Mouse (Mus musculus) heart, embryonic 11.5 days (tissue): Measurements from ENCODE around the gene Rif1. TPM values are rescaled to one million over a fixed set of nuclear protein-coding genes. Genes with fewer than 3 reads are reported as not detected.

Experiments
- ATAC-seq: fragments of 200-750 bp; cut with Nextera tagmentation; replicated peaks from 2 replicates; pipeline ENCODE4 v1.8.0; 2017; ENCODE audit warnings: moderate library complexity; ENCODE audit not compliant: insufficient number of reproducible peaks, low FRiP score, low TSS enrichment
- H3K27ac ChIP-seq: fragments of 300-500 bp; sonication (generic); 2 replicates; pipeline ENCODE4 v1.5.1; 2014; ENCODE audit warnings: mild to moderate bottlenecking, low read depth, low read length
- H3K27me3 ChIP-seq: fragments of 300-500 bp; sonication (generic); 2 replicates; pipeline ENCODE4 v1.6.1; 2014; ENCODE audit warnings: mild to moderate bottlenecking, low read length, mixed read lengths; ENCODE audit not compliant: control insufficient read depth, insufficient read depth
- H3K36me3 ChIP-seq: fragments of 300-500 bp; sonication (generic); 2 replicates; pipeline ENCODE4 v1.6.1; 2014; ENCODE audit warnings: mild to moderate bottlenecking, low read length, moderate library complexity, mixed read lengths; ENCODE audit not compliant: control insufficient read depth, insufficient read depth
- H3K4me1 ChIP-seq: fragments of 300-500 bp; sonication (generic); 2 replicates; pipeline ENCODE4 v1.6.1; 2014; ENCODE audit warnings: low read length; ENCODE audit not compliant: control insufficient read depth, insufficient read depth
- H3K4me2 ChIP-seq: fragments of 300-500 bp; sonication (generic); 2 replicates; pipeline ENCODE4 v1.6.1; 2014; ENCODE audit warnings: mild to moderate bottlenecking, moderate library complexity
- H3K4me3 ChIP-seq: fragments of 300-500 bp; sonication (generic); 2 replicates; pipeline ENCODE4 v1.5.1; 2014; ENCODE audit warnings: low read depth, low read length
- H3K9ac ChIP-seq: fragments of 300-500 bp; sonication (generic); 2 replicates; pipeline ENCODE4 v1.6.1; 2014; ENCODE audit warnings: mild to moderate bottlenecking, low read depth, low read length, moderate library complexity
- H3K9me3 ChIP-seq: fragments of 300-500 bp; sonication (generic); replicated peaks from 2 replicates; pipeline ENCODE4 v1.6.1; 2016; ENCODE audit warnings: low read length; ENCODE audit not compliant: control insufficient read depth
- WGBS: fragments of 180-500 bp; shearing (Covaris S2); extraction: QIAGEN DNeasy Blood & Tissue Kit; methylation state at CpG from one replicate; pipeline ENCODE4 v1.1.7; 2014; ENCODE audit not compliant: insufficient replicate concordance; 5-methylcytosine and 5-hydroxymethylcytosine counted together
- polyA plus RNA-seq: library from polyadenylated mRNA; unstranded; fragments of >200 nt; fragmentation: Nextera tagmentation; extraction: Ambion mirVana; gene quantifications from 2 replicates; pipeline ENCODE4 v1.2.1, GENCODE M21; 2014

Gene Rif1
- polyA plus RNA-seq, 1 experiment from 2014 or later: 29.8 TPM

GRCm38 (mm10) chr2:52055616-52056015, 17.0 kb upstream of the Rif1 start:
- no peaks in the 10 kb centered on the region for H3K36me3 ChIP-seq
- no peak overlapping the region for H3K4me3 ChIP-seq
- H3K27me3 ChIP-seq: no peaks in the 10 kb centered on the region
- peak overlapping the region; percentile 22; the same call in 1 of the 2 replicates for H3K27ac ChIP-seq
- no peak overlapping the region for H3K4me2 ChIP-seq
- WGBS: 18% methylated on average over 4 of the region's 4 CpGs
- H3K9ac ChIP-seq: no peak overlapping the region
- ATAC-seq: no peak
- peaks cover 3% of the 10 kb centered on the region; the same call in 1 of the 2 replicates for H3K4me1 ChIP-seq
- H3K9me3 ChIP-seq: no peaks in the 10 kb centered on the region

- Histone ChIP-seq H3K9ac (no peak overlapping the region), H3K27ac (no peak overlapping the region), H3K4me1 (peaks cover 3% of the 10 kb centered on the region; the same call in 1 of the 2 replicates), H3K4me2 (no peak overlapping the region), H3K4me3 (no peak overlapping the region), H3K27me3 (no peaks in the 10 kb centered on the region), H3K9me3 (no peaks in the 10 kb centered on the region), H3K36me3 (no peaks in the 10 kb centered on the region)
- ATAC-seq: no peak
- WGBS: 38% methylated on average over 1 of the region's 1 CpGs
Measured at GRCm38 (mm10) chr2:52057099-52057498, 15.5 kb upstream of the Rif1 start.

- H3K27ac ChIP-seq: no peak overlapping the region
Measured at GRCm38 (mm10) chr2:52057681-52058080, 15.0 kb upstream of the Rif1 start.

GRCm38 (mm10) chr2:52068641-52069040, 4.0 kb upstream of the Rif1 start:
- 0 out of 2 replicates have a peak, but pooled peaks cover 4% of the 10 kb centered on the region for H3K4me1 ChIP-seq
- ATAC-seq: no peak
- no peaks in the 10 kb centered on the region for H3K36me3 ChIP-seq
- no peak overlapping the region for H3K9ac ChIP-seq
- no peaks in the 10 kb centered on the region for H3K27me3 ChIP-seq
- H3K4me3 ChIP-seq: no peak overlapping the region
- H3K9me3 ChIP-seq: no peaks in the 10 kb centered on the region
- H3K27ac ChIP-seq: no peak overlapping the region
- H3K4me2 ChIP-seq: no peak overlapping the region
- 85% methylated on average over 1 of the region's 1 CpGs for WGBS

More at GRCm38 (mm10) chr2:52057681-52058080, 15.0 kb upstream of the Rif1 start:
- Histone ChIP-seq H3K9me3 (no peaks in the 10 kb centered on the region), H3K4me3 (no peak overlapping the region), H3K4me2 (no peak overlapping the region), H3K36me3 (no peaks in the 10 kb centered on the region), H3K27me3 (no peaks in the 10 kb centered on the region), H3K9ac (no peak overlapping the region), H3K4me1 (peaks cover 3% of the 10 kb centered on the region; the same call in 1 of the 2 replicates)
- no peak for ATAC-seq

- Histone ChIP-seq H3K9ac (no peak overlapping the region), H3K27ac (no peak overlapping the region), H3K36me3 (peaks cover 7% of the 10 kb centered on the region; the same call in 1 of the 2 replicates), H3K4me3 (no peak overlapping the region), H3K4me2 (no peak overlapping the region), H3K4me1 (0 out of 2 replicates have a peak, but pooled peaks cover 7% of the 10 kb centered on the region), H3K9me3 (no peaks in the 10 kb centered on the region), H3K27me3 (no peaks in the 10 kb centered on the region)
- WGBS: 79% methylated on average over 5 of the region's 5 CpGs
- ATAC-seq: no peak
Measured at GRCm38 (mm10) chr2:52070816-52071215, 1.8 kb upstream of the Rif1 start.

GRCm38 (mm10) chr2:52071241-52071991, 1.2 kb upstream of the Rif1 start:
- Histone ChIP-seq H3K36me3 (peaks cover 7% of the 10 kb centered on the region; the same call in 1 of the 2 replicates), H3K27ac (no peak overlapping the region), H3K4me1 (0 out of 2 replicates have a peak, but pooled peaks cover 7% of the 10 kb centered on the region), H3K27me3 (no peaks in the 10 kb centered on the region), H3K4me2 (no peak overlapping the region), H3K9ac (no peak overlapping the region; the same call in 1 of the 2 replicates), H3K9me3 (no peaks in the 10 kb centered on the region), H3K4me3 (no peak overlapping the region)
- no peak for ATAC-seq
- 49% methylated on average over 13 of the region's 13 CpGs for WGBS

GRCm38 (mm10) chr2:52072065-52072490, 554 bp upstream of the Rif1 start:
- Histone ChIP-seq H3K27me3 (no peaks in the 10 kb centered on the region), H3K4me1 (0 out of 2 replicates have a peak, but pooled peaks cover 7% of the 10 kb centered on the region), H3K9ac (peak overlapping the region; percentile 90), H3K9me3 (no peaks in the 10 kb centered on the region), H3K4me2 (peak overlapping the region; percentile 72), H3K27ac (peak overlapping the region; percentile 63), H3K36me3 (peaks cover 9% of the 10 kb centered on the region; the same call in 1 of the 2 replicates), H3K4me3 (peak overlapping the region; percentile 93)
- no peak for ATAC-seq
- WGBS: 6% methylated on average over 10 of the region's 10 CpGs

- Histone ChIP-seq H3K36me3 (peaks cover 13% of the 10 kb centered on the region), H3K27me3 (no peaks in the 10 kb centered on the region), H3K27ac (peak overlapping the region; percentile 63), H3K4me2 (peak overlapping the region; percentile 72), H3K4me1 (0 out of 2 replicates have a peak, but pooled peaks cover 7% of the 10 kb centered on the region), H3K4me3 (peak overlapping the region; percentile 93), H3K9me3 (no peaks in the 10 kb centered on the region), H3K9ac (peak overlapping the region; percentile 90)
- peak; percentile 70; the same call in 1 of the 2 replicates for ATAC-seq
- 2% methylated on average over 53 of the region's 56 CpGs for WGBS
Measured at GRCm38 (mm10) chr2:52073141-52073904, 691 bp downstream of the Rif1 start.
